Mouse (Mus musculus) inflammation-experienced regulatory T-cells, adult 6 months (primary cell): Measurements from ENCODE around the gene Tnk2. TPM values are rescaled to one million over a fixed set of nuclear protein-coding genes. Genes with fewer than 3 reads are reported as not detected.

Experiments used
- ATAC-seq: one replicate; pipeline ENCODE4 v1.8.0; 2017
- polyA plus RNA-seq, 3 experiments: library from polyadenylated mRNA; unstranded; fragments of 100-300 nt; shearing (Covaris generic); gene quantifications; one replicate each; pipeline ENCODE4 v1.2.1; 2017

Gene Tnk2
- polyA plus RNA-seq, 3 experiments from 2014 or later: 7.2 to 10.1 (median 8.6) TPM

DNA sequence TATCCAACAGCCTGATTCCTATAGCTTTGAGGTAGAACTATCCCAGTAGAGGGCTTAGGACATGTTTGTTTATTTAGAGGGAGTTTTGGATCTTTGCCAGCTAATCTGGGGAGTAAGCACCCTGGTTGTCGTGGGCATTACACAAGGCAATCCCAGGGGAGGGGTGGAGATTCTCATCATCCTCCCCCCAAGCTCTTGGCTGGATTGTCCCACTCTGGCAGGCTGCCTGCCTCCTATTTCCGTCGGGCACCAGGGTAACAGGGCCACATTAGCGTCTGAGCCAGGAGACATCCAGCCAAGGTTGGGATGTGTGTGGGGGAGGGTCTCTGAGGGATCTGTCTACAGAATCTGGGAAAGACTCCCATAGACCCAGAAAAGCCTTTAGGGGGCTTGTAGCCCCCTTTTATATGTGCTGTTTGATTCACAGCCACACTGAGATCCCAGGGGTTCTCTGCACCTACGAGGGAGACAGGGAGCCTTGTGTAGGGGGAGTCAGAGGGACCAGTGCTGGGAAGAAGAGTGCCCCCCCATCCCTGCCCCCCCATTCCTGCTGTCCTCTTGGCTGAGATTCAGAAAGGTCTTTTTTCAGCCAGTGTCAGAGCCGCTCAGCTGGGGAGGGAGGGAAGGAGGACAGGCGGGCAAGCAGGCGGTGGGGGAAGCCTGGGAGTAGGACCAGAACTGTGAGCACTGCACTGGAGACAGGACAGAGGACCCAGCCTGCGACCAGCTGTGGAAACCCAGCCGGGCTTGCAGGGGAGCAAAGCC lies 17.1 kb downstream of the Tnk2 start:
- no peak for ATAC-seq

DNA sequence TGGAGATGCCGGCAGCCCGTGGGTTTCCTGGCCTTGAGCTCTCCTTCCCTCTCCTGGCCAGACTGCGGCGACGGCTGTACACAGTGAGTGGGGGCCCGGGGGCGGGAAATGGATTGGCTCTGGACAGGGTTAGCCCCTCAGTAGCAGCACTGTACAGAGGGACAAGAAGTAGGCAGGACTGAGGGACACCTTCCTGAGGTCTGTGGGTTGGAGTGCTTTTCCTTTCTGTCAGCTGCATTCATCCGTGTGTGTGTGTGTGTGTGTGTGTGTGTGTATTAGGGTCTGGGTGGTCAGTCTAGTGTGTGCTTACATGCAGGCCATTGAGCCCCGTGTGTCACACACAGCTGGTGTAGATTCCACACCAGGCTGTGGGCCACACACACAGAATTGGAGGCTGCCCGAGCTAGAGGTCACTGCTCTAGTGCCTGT lies 17.8 kb downstream of the Tnk2 start:
- no peak for ATAC-seq

DNA sequence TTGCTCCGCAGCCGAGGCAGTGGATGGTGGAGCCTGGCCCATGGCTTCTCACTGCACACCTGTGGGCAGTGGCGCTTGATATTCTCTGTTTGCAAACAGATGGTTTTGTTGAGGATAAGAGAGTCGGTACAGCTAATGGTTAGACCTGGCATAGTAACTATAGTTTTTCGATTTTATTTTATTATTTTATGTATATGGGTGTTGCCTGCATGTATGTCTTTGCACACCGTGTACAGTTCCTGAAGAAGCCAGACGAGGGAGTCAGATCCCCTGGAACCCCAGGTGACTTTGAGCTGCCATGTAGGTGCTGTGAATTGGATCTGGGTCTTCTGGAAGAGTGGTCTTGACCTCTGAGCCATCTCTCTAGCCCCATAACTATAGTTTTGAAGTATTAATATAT lies 18.7 kb downstream of the Tnk2 start:
- ATAC-seq: no peak

DNA sequence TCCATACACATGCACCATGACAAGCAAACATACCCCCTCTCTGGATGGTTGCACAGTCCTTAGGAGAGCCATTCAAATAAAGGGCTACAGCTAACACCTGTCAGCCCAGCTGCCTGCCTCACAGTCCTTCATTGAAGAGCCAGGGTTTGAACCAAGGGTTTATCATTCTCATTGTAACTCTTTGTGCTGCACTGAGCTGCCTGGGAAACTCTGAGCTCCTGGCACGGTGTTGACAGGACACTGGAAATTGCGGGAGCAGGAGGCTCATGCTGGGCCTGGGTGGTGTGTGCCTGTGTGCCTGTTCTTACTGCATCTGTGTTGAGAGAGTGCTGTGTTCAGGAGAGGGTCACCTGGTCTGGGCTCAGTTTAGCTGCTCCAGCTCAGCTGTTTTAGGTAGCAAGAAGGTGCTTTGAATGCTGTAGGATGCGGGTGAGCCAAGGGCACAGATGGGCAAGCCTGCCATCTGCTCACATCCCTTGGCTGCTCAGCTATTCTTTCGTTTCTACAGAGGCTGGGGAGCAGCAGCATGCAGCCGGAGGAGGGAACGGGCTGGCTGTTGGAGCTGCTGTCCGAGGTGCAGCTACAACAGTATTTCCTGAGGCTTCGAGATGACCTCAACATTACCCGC lies 19.7 kb downstream of the Tnk2 start:
- no peak for ATAC-seq

DNA sequence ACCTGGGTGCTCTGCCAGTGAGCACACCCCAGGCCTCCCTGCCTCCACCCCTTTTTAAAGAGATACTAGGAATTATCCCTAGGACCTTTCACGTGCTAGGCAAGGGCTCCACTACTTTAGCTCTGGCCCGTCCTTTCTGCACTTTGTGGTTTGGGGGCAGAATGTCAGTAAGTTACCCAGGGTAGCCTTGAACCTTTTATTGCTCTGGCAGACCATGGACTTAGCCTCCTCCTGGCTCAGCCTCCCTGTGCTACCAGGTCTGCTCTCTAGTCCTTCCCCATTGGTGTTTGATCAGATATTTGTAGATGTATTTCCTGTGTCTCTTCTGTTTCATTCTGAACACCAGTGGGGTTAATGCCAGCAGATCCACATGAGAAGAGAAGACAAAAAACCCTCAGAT lies 20.5 kb downstream of the Tnk2 start:
- no peak for ATAC-seq

DNA sequence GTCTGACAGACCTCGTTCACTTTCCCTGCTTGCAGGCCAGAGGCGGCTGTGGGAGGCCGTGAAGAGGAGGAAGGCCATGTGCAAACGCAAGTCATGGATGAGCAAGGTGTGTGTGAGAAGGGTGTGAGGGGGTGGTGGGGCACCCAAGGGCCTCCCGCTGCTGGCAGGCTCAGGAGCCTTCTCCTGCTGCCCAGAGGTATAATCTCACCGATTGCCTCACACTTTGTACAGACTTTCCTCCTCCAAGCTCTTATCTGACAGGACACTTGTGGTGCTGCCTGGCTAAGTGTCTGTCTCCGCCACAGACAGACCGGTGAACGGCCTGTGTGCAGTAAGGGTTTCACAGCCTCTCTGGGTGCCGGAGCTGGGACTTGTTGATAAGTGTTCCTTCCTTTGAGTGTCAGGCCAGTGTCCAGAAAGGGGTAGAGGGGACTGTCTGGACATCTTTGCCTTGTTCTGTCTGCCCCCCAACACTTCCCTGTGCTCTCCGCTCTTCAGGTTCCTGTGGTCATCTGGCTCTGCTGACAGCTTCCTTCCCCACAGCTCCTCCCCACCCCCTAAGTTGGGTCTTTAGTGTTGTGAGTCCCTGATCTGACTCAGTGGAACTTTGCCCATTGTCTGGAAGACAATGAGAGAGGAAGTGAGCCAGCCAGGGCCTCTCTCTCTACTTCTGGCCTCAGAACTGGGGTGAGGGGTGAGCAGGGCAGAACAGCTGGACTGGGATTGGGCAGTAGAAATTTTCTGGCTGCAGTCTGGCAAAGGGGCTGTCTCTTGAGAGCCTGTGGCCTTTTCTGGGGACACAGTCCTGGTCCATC lies 22.4 kb downstream of the Tnk2 start:
- no peak for ATAC-seq

DNA sequence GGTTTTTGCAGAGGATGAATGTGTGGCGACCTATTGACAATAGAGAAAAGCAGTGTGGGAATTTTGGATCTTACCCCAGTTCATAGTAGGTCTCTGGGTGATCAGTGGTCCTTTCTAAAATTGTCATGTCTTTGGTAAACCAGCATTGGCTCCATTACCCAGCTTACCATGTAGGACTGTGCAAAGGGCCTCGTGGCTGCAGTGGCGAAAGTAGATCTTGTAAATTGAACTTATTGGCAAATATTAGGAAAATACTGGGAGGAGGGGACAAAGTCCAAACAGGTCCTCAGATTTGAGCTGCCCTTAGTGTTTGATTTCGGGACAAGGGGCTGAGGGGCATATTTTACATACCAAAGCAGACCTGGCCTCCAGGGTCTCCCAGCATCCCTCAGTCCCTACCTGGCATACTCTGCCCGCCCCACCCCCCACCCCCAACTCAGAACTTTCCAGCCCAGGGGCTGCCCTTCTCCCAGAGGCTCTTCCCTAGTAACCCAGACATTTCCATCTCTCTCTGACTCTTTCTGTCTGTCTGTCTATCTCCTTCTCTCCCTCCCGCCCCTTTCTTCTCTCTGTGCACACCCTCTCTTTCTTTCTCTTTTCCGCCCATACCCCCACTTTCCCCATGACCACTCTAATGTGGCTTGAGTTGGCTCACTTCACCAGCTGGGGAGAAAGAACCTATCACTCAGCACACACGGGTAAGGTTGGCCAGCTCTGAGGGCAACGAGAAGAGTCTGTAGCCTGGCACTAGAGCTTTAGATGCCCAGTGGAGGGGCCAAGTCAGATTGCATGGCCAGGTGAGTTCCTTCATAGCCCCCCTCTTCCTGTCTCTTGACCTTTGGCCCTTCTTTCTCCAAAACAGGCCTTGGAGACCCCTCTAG lies 23.2 kb downstream of the Tnk2 start:
- no peak for ATAC-seq

DNA sequence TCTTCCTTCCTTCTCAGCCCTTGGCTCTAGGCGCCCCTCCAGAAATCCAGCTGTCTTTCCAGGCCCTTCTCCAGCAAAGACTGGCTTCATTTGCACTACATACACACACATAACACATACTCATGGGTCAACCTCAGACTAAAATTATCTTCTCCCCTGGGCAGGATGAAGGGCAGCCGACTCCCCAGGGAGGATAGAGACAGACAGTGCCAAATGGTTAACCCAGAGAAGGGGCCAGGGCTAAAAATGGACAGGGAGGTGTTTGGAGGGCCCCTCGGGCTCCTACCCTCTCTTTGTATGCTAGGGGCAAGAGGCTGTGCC lies 23.8 kb downstream of the Tnk2 start:
- no peak for ATAC-seq

DNA sequence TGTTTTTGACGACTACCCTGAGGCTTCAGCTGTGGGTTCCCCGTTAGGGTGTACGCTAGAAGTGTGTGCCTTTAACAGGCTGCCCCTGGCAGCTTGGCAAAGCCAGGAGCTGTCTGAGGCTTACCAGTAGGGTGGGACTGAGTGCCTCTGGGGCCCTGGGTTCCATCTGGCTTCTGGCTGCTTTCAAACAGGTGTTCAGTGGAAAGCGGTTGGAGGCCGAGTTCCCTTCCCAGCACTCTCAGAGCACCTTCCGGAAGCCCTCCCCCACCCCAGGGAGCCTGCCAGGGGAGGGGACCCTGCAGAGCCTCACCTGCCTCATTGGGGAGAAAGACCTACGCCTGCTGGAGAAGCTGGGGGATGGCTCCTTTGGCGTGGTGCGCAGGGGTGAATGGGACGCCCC lies 24.4 kb downstream of the Tnk2 start:
- ATAC-seq: no peak

DNA sequence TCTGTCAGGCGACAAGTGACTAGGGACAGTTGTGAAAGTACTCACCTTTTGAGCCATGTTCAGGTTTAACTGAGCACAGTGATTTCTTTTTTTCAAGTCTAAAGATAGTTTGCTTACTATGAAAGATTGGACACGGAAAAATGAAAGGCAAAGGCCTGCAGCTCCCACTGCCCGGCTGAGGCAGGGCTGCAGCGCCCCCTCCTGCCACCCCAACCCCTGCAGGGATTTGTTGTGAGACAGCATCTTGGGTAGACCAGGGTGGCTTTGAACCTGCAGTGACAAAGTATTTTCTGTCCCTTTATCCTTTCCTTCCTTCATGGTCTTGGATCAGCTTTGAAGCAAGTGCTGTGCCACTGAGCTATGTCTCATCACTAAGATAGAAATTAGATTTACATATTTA lies 24.8 kb downstream of the Tnk2 start:
- ATAC-seq: no peak

DNA sequence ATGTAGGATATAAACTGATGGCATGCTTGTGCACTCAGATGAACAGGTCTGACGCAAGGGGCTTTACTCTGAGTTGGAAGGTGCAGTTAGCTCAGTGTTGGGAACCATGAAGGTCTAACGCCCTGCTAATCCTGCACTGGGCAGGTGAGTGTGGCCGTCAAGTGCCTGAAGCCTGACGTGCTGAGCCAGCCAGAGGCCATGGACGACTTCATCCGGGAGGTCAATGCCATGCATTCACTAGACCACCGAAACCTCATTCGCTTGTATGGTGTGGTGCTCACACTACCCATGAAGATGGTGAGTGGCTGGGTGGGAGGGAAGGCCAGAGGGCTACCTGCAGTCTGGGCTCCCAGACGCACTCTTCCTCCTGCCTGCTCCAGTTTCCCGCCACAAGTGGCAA lies 25.6 kb downstream of the Tnk2 start:
- no peak for ATAC-seq

DNA sequence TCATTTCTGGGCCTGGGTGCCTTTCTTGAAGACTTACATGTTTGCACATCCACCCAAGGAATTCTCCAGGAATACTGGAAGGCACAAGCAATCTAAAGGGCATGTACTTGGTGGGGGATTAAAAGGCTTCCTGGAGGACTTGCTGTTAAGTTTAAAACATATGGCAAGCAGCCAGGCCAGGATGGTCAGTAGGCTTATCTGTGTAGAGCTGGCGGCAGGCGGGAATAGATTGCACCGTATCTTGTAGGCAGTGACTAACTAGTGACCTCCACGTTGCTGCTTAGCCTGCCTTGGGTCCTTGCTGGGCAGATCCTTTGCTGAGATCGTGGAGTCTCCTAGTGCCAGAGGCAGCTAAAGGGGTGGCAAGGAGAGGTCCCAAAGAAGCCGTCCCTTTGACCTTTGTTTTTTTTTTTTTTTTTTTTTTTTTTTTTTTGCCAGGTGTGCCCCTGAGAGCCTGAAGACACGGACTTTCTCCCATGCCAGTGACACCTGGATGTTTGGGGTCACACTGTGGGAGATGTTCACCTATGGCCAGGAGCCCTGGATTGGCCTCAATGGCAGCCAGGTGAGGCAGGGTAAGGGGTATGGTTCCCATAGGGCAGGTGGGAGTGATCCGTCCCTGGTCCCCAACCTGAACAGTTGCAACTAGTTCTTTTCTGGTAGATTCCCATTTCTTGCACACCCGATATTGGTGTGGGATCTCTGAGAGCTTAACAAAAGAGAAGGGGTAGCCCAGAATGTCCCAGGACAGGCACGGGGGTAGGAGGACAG lies 26.9 kb downstream of the Tnk2 start:
- no peak for ATAC-seq

DNA sequence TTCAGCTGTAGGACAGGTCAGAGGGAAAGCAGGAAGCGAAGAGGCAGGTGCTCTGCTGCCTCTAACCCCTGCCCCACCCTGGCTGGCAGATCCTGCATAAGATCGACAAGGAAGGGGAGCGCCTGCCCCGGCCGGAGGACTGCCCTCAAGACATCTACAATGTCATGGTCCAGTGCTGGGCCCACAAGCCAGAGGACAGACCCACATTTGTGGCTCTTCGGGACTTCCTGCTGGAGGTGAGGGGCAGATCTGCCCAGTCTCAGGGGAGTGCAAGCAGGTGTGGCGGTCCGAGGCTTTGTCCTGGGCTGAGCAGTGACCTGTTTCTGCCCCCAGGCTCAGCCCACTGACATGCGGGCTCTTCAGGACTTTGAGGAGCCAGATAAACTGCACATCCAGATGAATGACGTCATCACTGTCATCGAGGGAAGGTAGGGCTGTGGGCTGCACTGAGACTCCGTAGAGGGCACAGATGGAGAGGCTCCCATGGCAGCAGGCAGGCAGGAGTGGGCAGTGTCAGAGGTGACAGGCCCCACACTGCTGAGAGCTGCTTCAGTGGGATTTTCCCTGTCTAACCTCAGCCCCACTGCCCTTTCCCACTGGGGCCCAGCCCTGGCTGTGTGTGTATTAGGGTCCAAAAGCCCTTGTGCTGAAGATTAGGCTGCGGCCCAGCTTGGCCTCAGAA lies 27.7 kb downstream of the Tnk2 start:
- no peak for ATAC-seq

DNA sequence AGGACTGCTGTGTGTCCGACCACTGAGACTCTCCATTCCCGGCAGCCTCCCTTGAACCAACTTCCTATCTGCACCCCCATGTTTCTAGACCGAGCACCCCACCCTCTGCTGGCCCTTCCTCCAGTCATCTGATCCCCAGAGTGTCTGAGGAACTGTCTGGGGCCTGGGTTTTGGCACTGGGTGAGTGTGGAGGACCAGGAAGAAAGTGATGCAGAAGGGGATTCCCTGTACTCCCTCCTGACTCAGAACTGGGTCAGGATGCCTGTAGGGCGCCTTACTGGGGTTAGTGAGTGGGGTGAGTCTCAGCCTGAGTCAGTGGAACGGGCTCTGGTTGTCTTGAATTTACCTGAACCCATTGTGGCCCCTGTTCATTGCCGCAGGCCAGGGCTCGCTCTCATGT lies 28.6 kb downstream of the Tnk2 start:
- ATAC-seq: peak; percentile 78

DNA sequence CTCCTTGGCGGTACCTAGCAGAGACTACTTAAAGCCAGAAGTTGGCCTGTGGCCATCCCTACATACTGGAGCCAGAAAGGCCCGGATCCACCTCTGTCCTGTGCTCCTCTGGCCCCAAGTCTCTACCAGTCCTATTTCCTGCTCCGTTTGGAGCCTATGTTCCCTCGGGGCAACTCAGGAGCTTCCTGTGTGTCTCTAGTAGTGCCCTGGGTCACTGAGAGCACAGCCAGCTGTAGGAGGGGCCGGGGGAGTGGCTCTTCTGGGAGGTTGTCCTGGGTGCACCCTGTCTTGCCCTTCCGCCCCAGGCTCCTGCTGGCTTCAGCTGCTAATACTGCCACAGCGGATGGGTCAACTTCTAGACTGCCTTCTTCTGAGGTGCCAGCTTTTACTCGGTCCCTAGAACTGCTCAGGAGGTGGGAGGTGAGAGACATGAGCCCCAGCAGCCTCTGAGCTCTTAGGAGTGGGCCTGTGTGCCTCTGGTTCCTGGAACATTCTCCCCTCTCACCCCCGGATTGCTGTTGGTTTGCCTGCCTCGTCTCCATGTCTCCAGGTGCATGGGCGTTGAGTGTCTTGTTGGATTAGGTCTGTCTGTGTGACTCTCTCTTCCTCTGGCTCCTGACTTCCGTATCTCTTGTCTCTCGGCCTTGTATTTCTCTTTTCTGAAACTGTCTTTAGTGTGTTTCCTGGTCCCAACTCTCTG lies 29.3 kb downstream of the Tnk2 start:
- ATAC-seq: no peak

DNA sequence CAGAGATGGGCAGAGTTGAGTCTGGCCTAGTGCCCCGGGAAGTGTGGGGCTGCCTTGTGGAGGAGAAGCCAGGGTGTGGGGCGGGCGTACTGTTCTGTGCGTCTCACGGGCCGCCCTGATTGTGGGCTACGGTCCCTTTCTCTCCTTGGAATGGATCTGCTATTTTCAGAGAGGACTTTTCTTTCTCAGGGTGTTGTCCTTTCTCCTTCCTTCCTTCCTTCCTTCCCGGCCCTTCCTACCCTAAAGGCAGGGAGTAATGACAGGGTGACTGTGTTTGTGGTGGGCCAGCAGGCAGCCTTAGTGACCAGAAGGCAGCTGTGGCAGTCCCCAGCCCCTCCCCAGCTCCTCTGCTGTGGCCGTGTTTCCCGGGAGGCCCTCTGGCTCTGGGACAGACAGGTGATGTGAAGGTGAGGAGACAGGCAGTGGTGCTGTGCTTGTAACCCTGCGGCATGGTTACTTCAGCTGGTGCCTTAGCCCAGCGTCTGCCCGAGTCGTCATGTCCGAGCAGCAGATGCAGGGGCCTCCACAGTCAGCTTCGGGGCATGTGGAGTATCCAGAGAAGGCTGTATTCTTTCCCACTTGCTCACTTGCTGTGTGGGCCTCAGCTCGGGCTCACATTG lies 30.6 kb downstream of the Tnk2 start:
- no peak for ATAC-seq

DNA sequence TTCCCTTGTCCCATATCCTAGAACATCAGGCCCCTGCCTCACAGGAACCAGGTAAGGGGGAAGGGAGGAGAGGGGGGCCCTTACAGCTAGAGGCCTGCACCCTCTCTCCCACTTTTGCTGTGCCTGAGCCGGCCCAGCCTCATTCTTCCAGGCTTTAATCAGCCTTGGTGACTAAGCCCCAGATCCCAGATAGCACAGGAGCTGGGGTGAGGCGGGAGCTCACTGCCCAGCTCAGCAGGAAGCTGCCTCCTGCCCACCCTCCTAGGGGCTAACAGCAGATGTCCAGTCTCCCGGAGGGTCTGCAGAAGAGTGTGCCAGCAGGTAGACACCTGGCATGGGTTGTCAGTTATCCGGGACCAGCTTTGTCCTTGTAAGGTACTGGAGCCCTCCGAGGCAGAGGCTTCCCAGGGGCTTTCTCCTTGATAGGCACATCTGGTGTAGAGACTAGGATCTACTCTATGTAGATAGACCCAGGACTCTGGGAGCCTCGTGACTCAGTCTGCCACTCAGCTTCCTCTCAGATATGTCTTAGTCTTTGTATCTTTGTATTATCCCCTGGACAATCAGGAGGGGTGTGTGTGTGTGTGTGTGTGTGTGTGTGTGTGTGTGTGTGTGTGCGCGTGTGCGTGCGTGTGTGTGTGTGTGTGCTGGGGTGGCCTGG lies 33.5 kb downstream of the Tnk2 start:
- no peak for ATAC-seq

DNA sequence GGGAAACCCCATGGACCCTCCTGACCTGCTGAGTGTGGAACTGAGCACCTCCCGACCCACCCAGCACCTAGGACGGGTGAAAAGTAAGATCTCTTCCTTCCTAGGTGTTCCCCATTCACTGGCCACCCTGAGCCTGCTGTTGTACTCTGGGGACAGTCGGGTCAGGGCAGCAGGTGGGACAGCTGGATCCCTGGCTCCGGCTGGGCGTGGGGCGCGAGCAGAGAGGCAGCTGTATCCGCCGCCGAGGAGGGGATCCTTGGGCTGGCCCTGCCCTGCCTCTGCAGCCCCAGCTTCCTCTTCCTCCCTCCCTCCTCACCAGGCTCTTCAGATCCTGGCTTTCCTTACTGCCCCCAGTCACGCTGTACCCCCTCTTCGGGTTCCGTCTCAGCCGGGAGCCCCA lies 34.2 kb downstream of the Tnk2 start:
- ATAC-seq: no peak

DNA sequence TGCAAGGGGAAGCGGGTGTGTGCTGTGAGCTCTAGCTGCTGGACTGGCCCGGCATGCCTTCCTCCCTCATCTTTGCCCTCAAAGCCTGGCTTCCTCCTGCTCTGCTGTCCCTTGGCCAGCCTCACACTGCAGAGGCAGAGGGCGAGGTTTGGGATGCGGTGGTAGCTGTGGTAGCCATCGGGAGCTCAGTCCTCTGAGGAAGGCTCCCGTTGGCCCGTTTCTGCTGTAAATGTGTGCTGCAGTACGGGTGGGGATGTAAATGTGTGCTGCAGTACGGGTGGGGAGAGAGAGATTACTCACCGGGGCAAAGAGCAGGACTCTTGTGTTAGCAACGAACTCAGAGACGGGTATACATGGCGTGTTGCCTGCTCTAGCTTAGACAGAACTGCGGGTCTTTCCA lies 35.1 kb downstream of the Tnk2 start:
- ATAC-seq: no peak

DNA sequence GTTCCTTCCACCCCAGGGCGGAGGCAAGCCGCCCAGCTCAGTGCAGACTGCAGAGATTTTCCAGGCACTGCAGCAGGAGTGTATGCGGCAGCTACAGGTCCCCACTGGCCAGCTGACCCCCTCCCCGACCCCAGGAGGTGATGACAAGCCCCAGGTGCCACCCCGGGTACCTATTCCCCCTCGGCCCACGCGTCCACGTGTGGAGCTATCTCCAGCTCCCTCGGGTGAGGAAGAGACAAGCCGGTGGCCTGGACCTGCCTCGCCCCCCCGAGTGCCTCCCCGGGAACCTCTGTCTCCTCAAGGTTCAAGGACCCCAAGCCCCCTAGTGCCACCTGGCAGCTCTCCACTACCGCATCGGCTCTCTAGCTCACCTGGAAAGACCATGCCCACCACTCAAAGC lies 36.3 kb downstream of the Tnk2 start:
- no peak for ATAC-seq
